Mouse (Mus musculus) megakaryocyte, embryonic 14.5 days (primary cell): ENCODE measurements around the gene Ttc8.

ENCODE experiments used
- FLI1 ChIP-seq: IDR thresholded peaks from 2 replicates; pipeline ENCODE4 v1.6.1; 2012; ENCODE audit warnings: low read length, inconsistent platforms, mixed read lengths
- GATA1 ChIP-seq: IDR thresholded peaks from 3 replicates; pipeline ENCODE4 v1.6.1; 2012; ENCODE audit warnings: mixed read lengths, low read length, inconsistent platforms, borderline replicate concordance

DNA sequence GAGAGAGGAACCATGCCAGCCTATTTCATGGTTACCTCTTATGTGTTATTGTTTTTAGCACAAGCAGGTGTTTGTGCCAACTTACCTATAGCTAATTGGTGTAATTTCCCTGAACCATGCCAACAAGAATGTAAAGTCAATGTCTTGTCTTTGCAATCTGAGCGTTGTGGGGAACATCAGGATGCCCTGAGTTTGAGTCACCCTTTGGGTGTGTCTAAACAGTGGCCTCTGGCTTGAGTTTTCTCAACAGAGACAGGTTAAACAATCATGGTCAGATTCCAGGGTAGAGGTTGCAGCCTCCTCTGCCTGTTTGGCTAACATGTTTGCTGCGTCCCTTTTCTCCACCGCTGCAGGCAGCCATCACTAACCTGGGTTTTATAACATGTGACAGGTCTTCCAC lies 74.0 kb downstream of the Ttc8 start:
- no peak for TF ChIP-seq GATA1
- no peak for TF ChIP-seq FLI1
